Mouse (Mus musculus) cerebellum, adult 11 months (tissue): Measurements from ENCODE around the gene Olfr136.

Experiments
- DNase-seq: peaks from one replicate; pipeline ENCODE4 v3.0.0; 2022

Olfr136 gene

DNA sequence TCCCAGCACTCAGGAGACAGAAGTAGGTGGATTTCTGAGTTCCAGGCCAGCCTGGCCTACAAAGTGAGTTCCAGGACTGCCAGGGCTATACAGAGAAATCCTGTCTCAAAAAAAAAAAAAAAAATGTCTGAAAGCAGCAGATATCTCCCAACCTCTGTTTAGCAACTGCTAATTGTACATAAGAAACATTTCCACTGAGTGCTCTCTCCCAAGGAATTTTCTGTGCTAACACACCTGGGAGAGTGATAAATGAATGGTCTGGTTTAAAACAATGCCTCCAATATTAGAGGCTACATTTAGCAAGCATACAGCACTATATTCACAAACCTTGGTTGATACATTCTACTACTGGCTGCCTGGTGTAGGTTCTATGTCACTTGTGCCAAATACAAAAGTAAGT, at the start of gene Olfr136:
TSS of gene Olfr136 (plus strand) at position 301 of the 400 bp plus-strand sequence.
- DNase-seq = no peak

DNA sequence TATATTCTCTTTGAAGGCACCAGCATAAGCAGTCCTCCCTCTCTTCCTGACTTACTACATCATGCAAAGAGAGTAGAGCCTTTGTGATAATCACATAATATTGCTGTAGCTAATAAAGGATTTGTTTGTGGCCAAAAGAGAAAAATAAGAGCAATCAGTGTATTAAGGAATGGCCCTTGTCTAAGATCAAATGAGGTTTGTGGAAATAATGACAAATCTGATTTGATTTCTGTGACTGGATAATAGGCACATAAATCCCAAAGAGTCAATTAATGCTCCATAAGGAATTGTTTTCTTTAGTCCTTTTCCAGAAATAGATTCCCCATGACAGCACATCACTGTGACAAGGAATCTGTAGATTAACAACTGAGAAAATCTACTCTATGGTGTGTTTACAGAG, 22.2 kb upstream of the Olfr136 start, which contains the start of gene Olfr137:
TSS of gene Olfr137 (minus strand) at position 101 of the 400 bp plus-strand sequence.
- DNase-seq = no peak
